Mouse (Mus musculus): ENCODE data around the gene Hipk2. TPM values are rescaled to one million over a fixed set of nuclear protein-coding genes. Genes with fewer than 3 reads are reported as not detected.

Gene Hipk2
- polyA plus RNA-seq, 1 experiment from 2014 or later, result 11.0 TPM

- no peaks in the 10 kb centered on the region for H3K9me3 ChIP-seq (ENCODE audit: control insufficient read depth, low read length)
- no peak overlapping the region for H3K4me3 ChIP-seq (ENCODE audit: control insufficient read depth in 1 of 2, insufficient read depth in 1 of 2, low read depth in 1 of 2, low read length in 2 of 2)
- no peak overlapping the region for H3K4me2 ChIP-seq (ENCODE audit: low read length)
- H3K27me3 ChIP-seq (ENCODE audit: control insufficient read depth, insufficient read depth, low read length), result no peaks in the 10 kb centered on the region
- H3K36me3 ChIP-seq (ENCODE audit: control insufficient read depth, insufficient read depth, low read length), result no peaks in the 10 kb centered on the region
- WGBS, result 13% methylated on average over 4 of the region's 4 CpGs
- ATAC-seq (ENCODE audit: insufficient number of reproducible peaks, insufficient read depth, low FRiP score, low read depth), result no peak; the same call in 1 of the 2 replicates
- no peak overlapping the region for H3K9ac ChIP-seq (ENCODE audit: low read length)
- peaks cover 28 to 60% of the 10 kb centered on the region in 2 experiments for H3K4me1 ChIP-seq (ENCODE audit: control insufficient read depth in 2 of 2, insufficient read depth in 2 of 2, low read length in 2 of 2)
- peak overlapping the region; percentile 57 to 71 for H3K27ac ChIP-seq (replicated peaks in 1 of 2; ENCODE audit: control insufficient read depth in 1 of 2, insufficient read depth in 1 of 2, low read depth in 2 of 2, low read length in 2 of 2)
These were observed 69.0 kb downstream of the Hipk2 start for GRCm38 (mm10) chr6:38806963-38807445.

GRCm38 (mm10) chr6:38805612-38806011, 70.4 kb downstream of the Hipk2 start:
- ATAC-seq (ENCODE audit: insufficient number of reproducible peaks, insufficient read depth, low FRiP score, low read depth), result no peak
- Histone ChIP-seq H3K9me3 (ENCODE audit: control insufficient read depth, low read length) (no peaks in the 10 kb centered on the region), H3K9ac (ENCODE audit: low read length) (no peak overlapping the region), H3K4me2 (ENCODE audit: low read length) (no peak overlapping the region), H3K36me3 (ENCODE audit: control insufficient read depth, insufficient read depth, low read length) (no peaks in the 10 kb centered on the region), H3K4me3 (ENCODE audit: control insufficient read depth in 1 of 2, insufficient read depth in 1 of 2, low read depth in 1 of 2, low read length in 2 of 2) (no peak overlapping the region), H3K4me1 (ENCODE audit: control insufficient read depth in 2 of 2, insufficient read depth in 2 of 2, low read length in 2 of 2) (peaks cover 24 to 50% of the 10 kb centered on the region in 2 experiments), H3K27ac (replicated peaks in 1 of 2; ENCODE audit: control insufficient read depth in 1 of 2, insufficient read depth in 1 of 2, low read depth in 2 of 2, low read length in 2 of 2) (no peak overlapping the region), H3K27me3 (ENCODE audit: control insufficient read depth, insufficient read depth, low read length) (no peaks in the 10 kb centered on the region)
- WGBS, result 65% methylated on average over 2 of the region's 2 CpGs

GRCm38 (mm10) chr6:38801252-38801651, 74.7 kb downstream of the Hipk2 start:
- Histone ChIP-seq H3K36me3 (ENCODE audit: control insufficient read depth, insufficient read depth, low read length) (no peaks in the 10 kb centered on the region), H3K4me2 (ENCODE audit: low read length) (no peak overlapping the region), H3K27ac (replicated peaks in 1 of 2; ENCODE audit: control insufficient read depth in 1 of 2, insufficient read depth in 1 of 2, low read depth in 2 of 2, low read length in 2 of 2) (no peak overlapping the region), H3K4me3 (ENCODE audit: control insufficient read depth in 1 of 2, insufficient read depth in 1 of 2, low read depth in 1 of 2, low read length in 2 of 2) (no peak overlapping the region), H3K27me3 (ENCODE audit: control insufficient read depth, insufficient read depth, low read length) (no peaks in the 10 kb centered on the region), H3K9me3 (ENCODE audit: control insufficient read depth, low read length) (no peaks in the 10 kb centered on the region), H3K4me1 (ENCODE audit: control insufficient read depth in 2 of 2, insufficient read depth in 2 of 2, low read length in 2 of 2) (peaks cover 1 to 18% of the 10 kb centered on the region in 2 experiments), H3K9ac (ENCODE audit: low read length) (no peak overlapping the region)
- no peak for ATAC-seq (ENCODE audit: insufficient number of reproducible peaks, insufficient read depth, low FRiP score, low read depth)
- WGBS, result 56% methylated on average over 1 of the region's 1 CpGs

- WGBS, result 79% methylated on average over 3 of the region's 3 CpGs
- no peak overlapping the region for H3K27ac ChIP-seq (replicated peaks in 1 of 2; ENCODE audit: control insufficient read depth in 1 of 2, insufficient read depth in 1 of 2, low read depth in 2 of 2, low read length in 2 of 2)
These were observed 78.4 kb downstream of the Hipk2 start for GRCm38 (mm10) chr6:38797548-38797947.

GRCm38 (mm10) chr6:38796993-38797392, 79.0 kb downstream of the Hipk2 start:
- Histone ChIP-seq H3K9me3 (ENCODE audit: control insufficient read depth, low read length) (no peaks in the 10 kb centered on the region), H3K27me3 (ENCODE audit: control insufficient read depth, insufficient read depth, low read length) (no peaks in the 10 kb centered on the region), H3K4me3 (ENCODE audit: control insufficient read depth in 1 of 2, insufficient read depth in 1 of 2, low read depth in 1 of 2, low read length in 2 of 2) (no peak overlapping the region), H3K36me3 (ENCODE audit: control insufficient read depth, insufficient read depth, low read length) (no peaks in the 10 kb centered on the region), H3K4me1 (ENCODE audit: control insufficient read depth in 2 of 2, insufficient read depth in 2 of 2, low read length in 2 of 2) (peaks cover 2 to 12% of the 10 kb centered on the region in 2 experiments), H3K9ac (ENCODE audit: low read length) (no peak overlapping the region), H3K4me2 (ENCODE audit: low read length) (no peak overlapping the region), H3K27ac (replicated peaks in 1 of 2; ENCODE audit: control insufficient read depth in 1 of 2, insufficient read depth in 1 of 2, low read depth in 2 of 2, low read length in 2 of 2) (no peak overlapping the region)
- no peak for ATAC-seq (ENCODE audit: insufficient number of reproducible peaks, insufficient read depth, low FRiP score, low read depth)

More at GRCm38 (mm10) chr6:38797548-38797947, 78.4 kb downstream of the Hipk2 start:
- Histone ChIP-seq H3K36me3 (ENCODE audit: control insufficient read depth, insufficient read depth, low read length) (no peaks in the 10 kb centered on the region), H3K4me2 (ENCODE audit: low read length) (no peak overlapping the region), H3K9ac (ENCODE audit: low read length) (no peak overlapping the region), H3K4me1 (ENCODE audit: control insufficient read depth in 2 of 2, insufficient read depth in 2 of 2, low read length in 2 of 2) (peaks cover 2 to 17% of the 10 kb centered on the region in 2 experiments), H3K4me3 (ENCODE audit: control insufficient read depth in 1 of 2, insufficient read depth in 1 of 2, low read depth in 1 of 2, low read length in 2 of 2) (no peak overlapping the region), H3K9me3 (ENCODE audit: control insufficient read depth, low read length) (no peaks in the 10 kb centered on the region), H3K27me3 (ENCODE audit: control insufficient read depth, insufficient read depth, low read length) (no peaks in the 10 kb centered on the region)
- ATAC-seq (ENCODE audit: insufficient number of reproducible peaks, insufficient read depth, low FRiP score, low read depth), result no peak

- Histone ChIP-seq H3K27me3 (ENCODE audit: control insufficient read depth, insufficient read depth, low read length) (no peaks in the 10 kb centered on the region), H3K4me2 (ENCODE audit: low read length) (no peak overlapping the region), H3K27ac (replicated peaks in 1 of 2; ENCODE audit: control insufficient read depth in 1 of 2, insufficient read depth in 1 of 2, low read depth in 2 of 2, low read length in 2 of 2) (no peak overlapping the region), H3K9ac (ENCODE audit: low read length) (no peak overlapping the region), H3K4me1 (ENCODE audit: control insufficient read depth in 2 of 2, insufficient read depth in 2 of 2, low read length in 2 of 2) (peaks cover 2 to 12% of the 10 kb centered on the region in 2 experiments), H3K4me3 (ENCODE audit: control insufficient read depth in 1 of 2, insufficient read depth in 1 of 2, low read depth in 1 of 2, low read length in 2 of 2) (no peak overlapping the region), H3K36me3 (ENCODE audit: control insufficient read depth, insufficient read depth, low read length) (no peaks in the 10 kb centered on the region), H3K9me3 (ENCODE audit: control insufficient read depth, low read length) (no peaks in the 10 kb centered on the region)
- 77% methylated on average over 1 of the region's 1 CpGs for WGBS
- no peak for ATAC-seq (ENCODE audit: insufficient number of reproducible peaks, insufficient read depth, low FRiP score, low read depth)
These were observed 79.6 kb downstream of the Hipk2 start for GRCm38 (mm10) chr6:38796388-38796787.

GRCm38 (mm10) chr6:38795096-38795816, 80.7 kb downstream of the Hipk2 start:
- Histone ChIP-seq H3K9ac (ENCODE audit: low read length) (no peak overlapping the region), H3K36me3 (ENCODE audit: control insufficient read depth, insufficient read depth, low read length) (no peaks in the 10 kb centered on the region), H3K4me3 (ENCODE audit: control insufficient read depth in 1 of 2, insufficient read depth in 1 of 2, low read depth in 1 of 2, low read length in 2 of 2) (no peak overlapping the region), H3K27ac (replicated peaks in 1 of 2; ENCODE audit: control insufficient read depth in 1 of 2, insufficient read depth in 1 of 2, low read depth in 2 of 2, low read length in 2 of 2) (0 out of 4 replicates have a peak overlapping the region, but pooled peaks have one; percentile 10 to 12), H3K27me3 (ENCODE audit: control insufficient read depth, insufficient read depth, low read length) (no peaks in the 10 kb centered on the region), H3K4me2 (ENCODE audit: low read length) (no peak overlapping the region), H3K9me3 (ENCODE audit: control insufficient read depth, low read length) (no peaks in the 10 kb centered on the region), H3K4me1 (ENCODE audit: control insufficient read depth in 2 of 2, insufficient read depth in 2 of 2, low read length in 2 of 2) (peaks cover 2 to 12% of the 10 kb centered on the region in 2 experiments)
- ATAC-seq (ENCODE audit: insufficient number of reproducible peaks, insufficient read depth, low FRiP score, low read depth), result no peak
- WGBS, result 52% methylated on average over 3 of the region's 3 CpGs
